Mouse (Mus musculus) kidney, embryonic 14.5 days (tissue): ENCODE measurements around the gene Arg2. TPM values are rescaled to one million over a fixed set of nuclear protein-coding genes. Genes with fewer than 3 reads are reported as not detected.
"Not testable (repeated sequence)": the region's sequence is repeated elsewhere in the genome, so short reads cannot be mapped to it uniquely, and the experiment has no call there.

Experiments used
- ATAC-seq: fragments of 200-750 bp; cut with Nextera tagmentation; 2 replicates; pipeline ENCODE4 v1.8.0; 2017; ENCODE audit warnings: moderate number of reproducible peaks, mild to moderate bottlenecking, moderate TSS enrichment, moderate library complexity; ENCODE audit not compliant: low FRiP score, low TSS enrichment
- H3K27ac ChIP-seq: fragments of 300-500 bp; sonication (generic); 2 replicates; pipeline ENCODE4 v1.5.1; 2014; ENCODE audit warnings: low read depth, mild to moderate bottlenecking, low read length, moderate library complexity, mixed read lengths
- H3K27me3 ChIP-seq: fragments of 300-500 bp; sonication (generic); 2 replicates; pipeline ENCODE4 v1.6.1; 2014; ENCODE audit warnings: mild to moderate bottlenecking, low read length; ENCODE audit not compliant: control insufficient read depth, insufficient read depth
- H3K36me3 ChIP-seq: fragments of 300-500 bp; sonication (generic); 2 replicates; pipeline ENCODE4 v1.6.1; 2014; ENCODE audit warnings: low read length, mixed read lengths; ENCODE audit not compliant: control insufficient read depth, insufficient read depth
- H3K4me1 ChIP-seq: fragments of 300-500 bp; sonication (generic); 2 replicates; pipeline ENCODE4 v1.6.1; 2014; ENCODE audit warnings: low read length, mixed read lengths; ENCODE audit not compliant: control insufficient read depth, insufficient read depth
- H3K4me2 ChIP-seq: fragments of 300-500 bp; sonication (generic); replicated peaks from 2 replicates; pipeline ENCODE4 v1.6.1; 2014; ENCODE audit warnings: low read depth, mild to moderate bottlenecking, low read length
- H3K4me3 ChIP-seq: fragments of 300-500 bp; sonication (generic); 2 replicates; pipeline ENCODE4 v1.5.1; 2014; ENCODE audit warnings: mild to moderate bottlenecking, low read length
- H3K9ac ChIP-seq: fragments of 300-500 bp; sonication (generic); 2 replicates; pipeline ENCODE4 v1.6.1; 2014; ENCODE audit warnings: low read depth, mild to moderate bottlenecking, low read length, moderate library complexity
- H3K9me3 ChIP-seq: fragments of 300-500 bp; sonication (generic); 2 replicates; pipeline ENCODE4 v1.6.1; 2016; ENCODE audit warnings: low read length; ENCODE audit not compliant: control insufficient read depth
- WGBS: fragments of 180-500 bp; shearing (Covaris S2); extraction: QIAGEN DNeasy Blood & Tissue Kit; methylation state at CpG from one replicate; pipeline ENCODE4 v1.1.7; 2014; 5-methylcytosine and 5-hydroxymethylcytosine counted together
- polyA plus RNA-seq: library from polyadenylated mRNA; unstranded; fragments of >200 nt; fragmentation: Nextera tagmentation; extraction: Ambion mirVana; gene quantifications from 2 replicates; pipeline ENCODE4 v1.2.1, GENCODE M21; 2014

The Arg2 gene
- polyA plus RNA-seq, 1 experiment from 2014 or later: 18.0 TPM

DNA sequence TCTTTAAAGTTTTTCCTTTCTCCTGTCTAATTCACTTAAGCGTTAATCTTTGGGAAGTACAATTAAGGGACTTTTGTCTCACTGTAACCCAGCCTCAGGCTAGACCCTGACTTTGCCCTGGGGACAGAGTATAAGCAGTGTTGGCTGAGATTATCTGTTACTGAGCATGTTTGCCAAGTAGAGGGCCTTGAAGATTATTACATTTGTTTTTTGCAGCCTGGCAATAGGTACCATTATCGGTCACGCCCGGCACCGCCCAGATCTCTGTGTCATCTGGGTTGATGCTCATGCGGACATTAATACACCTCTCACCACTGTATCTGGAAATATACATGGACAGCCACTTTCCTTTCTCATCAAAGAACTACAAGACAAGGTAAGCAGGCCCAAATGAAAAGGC, 19.1 kb downstream of the Arg2 start:
- Histone ChIP-seq H3K27ac (no peak overlapping the region), H3K36me3 (peaks cover 6% of the 10 kb centered on the region; the same call in 1 of the 2 replicates), H3K27me3 (no peaks in the 10 kb centered on the region), H3K4me1 (no peaks in the 10 kb centered on the region), H3K4me2 (no peak overlapping the region), H3K4me3 (no peak overlapping the region), H3K9ac (no peak overlapping the region), H3K9me3 (no peaks in the 10 kb centered on the region)
- no peak for ATAC-seq
- 94% methylated on average over 6 of the region's 6 CpGs for WGBS

GRCm38 (mm10) chr12:79162876-79163275, 32.3 kb downstream of the Arg2 start:
- Histone ChIP-seq H3K4me1 (no peaks in the 10 kb centered on the region), H3K9ac (no peak overlapping the region), H3K27ac (no peak overlapping the region), H3K9me3 (no peaks in the 10 kb centered on the region), H3K4me3 (no peak overlapping the region), H3K27me3 (no peaks in the 10 kb centered on the region), H3K36me3 (peaks cover 59% of the 10 kb centered on the region), H3K4me2 (no peak overlapping the region)
- WGBS: 91% methylated on average over 3 of the region's 3 CpGs
- ATAC-seq: no peak

- Histone ChIP-seq H3K27me3 (no peaks in the 10 kb centered on the region), H3K4me2 (no peak overlapping the region), H3K9me3 (no peaks in the 10 kb centered on the region), H3K27ac (no peak overlapping the region), H3K4me3 (no peak overlapping the region), H3K36me3 (peaks cover 14% of the 10 kb centered on the region; the same call in 1 of the 2 replicates), H3K9ac (no peak overlapping the region), H3K4me1 (no peaks in the 10 kb centered on the region; the same call in 1 of the 2 replicates)
- ATAC-seq: no peak
These were observed 38.6 kb downstream of the Arg2 start for GRCm38 (mm10) chr12:79169173-79169572.

DNA sequence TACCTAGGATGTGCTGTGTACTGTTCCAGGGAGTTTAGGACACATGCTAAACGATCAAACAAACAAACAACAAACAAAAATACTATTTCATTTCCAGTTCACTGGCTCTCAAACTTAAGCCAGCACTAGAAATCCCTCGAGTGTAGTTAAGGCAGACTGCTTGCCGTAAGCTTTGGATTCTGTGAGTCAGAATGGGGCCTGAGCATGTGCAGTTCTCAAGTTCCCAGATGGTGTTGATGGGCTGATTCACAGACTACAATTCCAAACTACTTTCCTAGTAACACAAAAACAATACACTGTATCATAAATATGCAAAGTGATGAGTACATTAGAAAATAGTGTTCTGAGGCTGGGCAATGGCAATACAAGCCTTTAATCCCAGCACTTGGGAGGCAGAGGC, 39.8 kb downstream of the Arg2 start:
- H3K27me3 ChIP-seq: no peaks in the 10 kb centered on the region
- H3K27ac ChIP-seq: no peak overlapping the region
- no peak overlapping the region for H3K4me2 ChIP-seq
- WGBS: 77% methylated on average over 3 of the region's 3 CpGs
- H3K4me1 ChIP-seq: no peaks in the 10 kb centered on the region; the same call in 1 of the 2 replicates
- H3K4me3 ChIP-seq: no peak overlapping the region
- H3K9me3 ChIP-seq: no peaks in the 10 kb centered on the region
- peaks cover 9% of the 10 kb centered on the region for H3K36me3 ChIP-seq
- no peak for ATAC-seq
- no peak overlapping the region for H3K9ac ChIP-seq

GRCm38 (mm10) chr12:79171269-79171995, 40.9 kb downstream of the Arg2 start:
- no peaks in the 10 kb centered on the region for H3K27me3 ChIP-seq
- H3K36me3 ChIP-seq: peaks cover 15% of the 10 kb centered on the region
- H3K4me1 ChIP-seq: no peaks in the 10 kb centered on the region; the same call in 1 of the 2 replicates
- H3K27ac ChIP-seq: no peak overlapping the region
- peak overlapping the region; percentile 81 for H3K4me3 ChIP-seq
- no peak overlapping the region; the same call in 1 of the 2 replicates for H3K9ac ChIP-seq
- no peaks in the 10 kb centered on the region for H3K9me3 ChIP-seq
- peak overlapping the region; percentile 44 for H3K4me2 ChIP-seq
- 31% methylated on average over 12 of the region's 12 CpGs for WGBS
- ATAC-seq: no peak

GRCm38 (mm10) chr12:79172019-79172941, 41.7 kb downstream of the Arg2 start, which contains the start of gene Vti1b:
Gene Vti1b, minus strand, starts transcription at chr12:79172667.
- Histone ChIP-seq H3K36me3 (peaks cover 19% of the 10 kb centered on the region), H3K27me3 (no peaks in the 10 kb centered on the region), H3K9ac (peak within 1 kb of the TSS; percentile 76), H3K4me1 (no peaks in the 10 kb centered on the region; the same call in 1 of the 2 replicates), H3K4me2 (peak within 1 kb of the TSS; percentile 44), H3K27ac (peak within 1 kb of the TSS; percentile 90), H3K9me3 (no peaks in the 10 kb centered on the region), H3K4me3 (peak within 1 kb of the TSS; percentile 81)
- peak; percentile 97 for ATAC-seq
- under 1% methylated on average over 73 of the region's 73 CpGs for WGBS

GRCm38 (mm10) chr12:79173721-79174120, 43.1 kb downstream of the Arg2 start:
- Histone ChIP-seq H3K4me2 (no peak overlapping the region), H3K27me3 (no peaks in the 10 kb centered on the region), H3K4me1 (no peaks in the 10 kb centered on the region; the same call in 1 of the 2 replicates), H3K9ac (no peak overlapping the region), H3K4me3 (no peak overlapping the region), H3K27ac (no peak overlapping the region), H3K36me3 (peaks cover 25% of the 10 kb centered on the region), H3K9me3 (no peaks in the 10 kb centered on the region)
- 85% methylated on average over 5 of the region's 5 CpGs for WGBS
- no peak for ATAC-seq

DNA sequence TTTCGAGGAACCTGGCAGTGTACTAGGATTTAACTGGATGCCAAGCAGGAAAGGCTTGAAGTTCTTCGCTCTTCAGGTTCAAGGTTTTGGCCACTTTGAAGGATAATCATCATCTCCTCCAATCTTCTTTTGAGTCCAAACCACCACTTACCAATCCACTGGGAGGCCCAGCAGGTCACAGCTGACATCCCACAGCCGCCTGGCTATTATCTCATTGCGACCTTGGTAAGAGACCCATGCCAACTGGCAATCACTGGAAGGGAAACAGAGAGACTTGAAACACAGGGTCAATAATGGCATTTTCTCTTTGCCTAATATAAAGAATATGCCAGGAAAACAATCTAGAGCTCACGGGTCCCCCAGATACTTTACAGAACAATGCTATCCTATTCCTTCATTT, 45.4 kb downstream of the Arg2 start:
- H3K9me3 ChIP-seq: no peaks in the 10 kb centered on the region
- no peak overlapping the region for H3K27ac ChIP-seq
- ATAC-seq: no peak
- no peaks in the 10 kb centered on the region for H3K27me3 ChIP-seq
- WGBS: 92% methylated on average over 5 of the region's 5 CpGs
- H3K4me1 ChIP-seq: no peaks in the 10 kb centered on the region; the same call in 1 of the 2 replicates
- H3K36me3 ChIP-seq: peaks cover 30% of the 10 kb centered on the region
- no peak overlapping the region for H3K4me3 ChIP-seq
- no peak overlapping the region for H3K9ac ChIP-seq
- no peak overlapping the region for H3K4me2 ChIP-seq

- H3K9me3 ChIP-seq: not testable (repeated sequence)
These were observed 54.6 kb downstream of the Arg2 start for GRCm38 (mm10) chr12:79185160-79185559.

More at GRCm38 (mm10) chr12:79185160-79185559, 54.6 kb downstream of the Arg2 start:
- WGBS: 88% methylated on average over 5 of the region's 6 CpGs
- not testable (repeated sequence) for H3K4me3 ChIP-seq, H3K4me1 ChIP-seq, H3K27me3 ChIP-seq, H3K4me2 ChIP-seq, H3K9ac ChIP-seq, ATAC-seq, H3K27ac ChIP-seq
- peaks cover 64% of the 10 kb centered on the region for H3K36me3 ChIP-seq
